10 mouse cellular contexts compared by ENCODE assay signal in genomic region chr12:112664124-112664523, GRCm38 (mm10). TPM values are rescaled to one million over a fixed set of nuclear protein-coding genes. Genes with fewer than 3 reads are reported as not detected.
DNase-seq lines count a peak whose midpoint lies in the region; ATAC-seq and TF ChIP-seq lines count a peak whose summit lies in the region.
"Had no signal": no experiment of that assay in that cellular context is flagged by ENCODE, and none has a peak within 500 bp of the region (broad histone marks: within the 10 kb centered on the region; RNA-seq: fewer than 3 reads in every experiment).

No protein-coding gene starts in this region.

- intact Hi-C loops in heart, adult 2 months (cut with DNase I) = no loop called here

- no peaks in the 10 kb centered on the region for H3K27me3 ChIP-seq in heart, embryonic 15.5 days
- no peaks in the 10 kb centered on the region for H3K27me3 ChIP-seq in heart, adult 2 months (ENCODE audit: control insufficient read depth, insufficient read depth, low read length)
- no peaks in the 10 kb centered on the region for H3K27me3 ChIP-seq in embryonic facial prominence, embryonic 14.5 days (replicated peaks; ENCODE audit: control insufficient read depth, insufficient read depth, low read length)
- H3K27me3 ChIP-seq in hindbrain, embryonic 13.5 days = no peaks in the 10 kb centered on the region
- H3K27me3 ChIP-seq in midbrain, embryonic 16.5 days (ENCODE audit: control insufficient read depth, insufficient read depth, low read depth, low read length) = no peaks in the 10 kb centered on the region
- H3K27me3 ChIP-seq: CH12.LX had no signal

- ATAC-seq in heart, embryonic 15.5 days (replicated peaks; ENCODE audit: insufficient number of reproducible peaks, insufficient read depth, low FRiP score, low read depth) = no peak
- no peak for ATAC-seq in embryonic facial prominence, embryonic 14.5 days (ENCODE audit: low read depth)
- peak; percentile 33 for ATAC-seq in hindbrain, embryonic 13.5 days (ENCODE audit: low FRiP score)
- ATAC-seq in midbrain, embryonic 16.5 days = peak; percentile 32

- no peak for TF ChIP-seq CTCF in heart, adult 2 months (IDR thresholded peaks at IDR 0.05)

- no peak for DNase-seq in heart, adult 2 months
- no peak for DNase-seq in embryonic facial prominence, embryonic 14.5 days (ENCODE audit: low spot score)
- no peak for DNase-seq in cerebellum, postnatal 4 days (ENCODE audit: low spot score in 2 of 2)
- DNase-seq in urinary bladder, postnatal 36 days (ENCODE audit: low spot score in 2 of 2) = no peak
- DNase-seq in adipocyte (ENCODE audit: low spot score) = no peak

- no peaks in the 10 kb centered on the region for H3K9me3 ChIP-seq in heart, embryonic 15.5 days (replicated peaks)
- no peaks in the 10 kb centered on the region for H3K9me3 ChIP-seq in embryonic facial prominence, embryonic 14.5 days (ENCODE audit: control insufficient read depth, low read length)
- no peaks in the 10 kb centered on the region for H3K9me3 ChIP-seq in hindbrain, embryonic 13.5 days
- H3K9me3 ChIP-seq in midbrain, embryonic 16.5 days (replicated peaks; ENCODE audit: control insufficient read depth, low read length, poor library complexity, severe bottlenecking) = no peaks in the 10 kb centered on the region

- H3K27ac ChIP-seq in heart, embryonic 15.5 days = peak overlapping the region; percentile 95
- no peak overlapping the region for H3K27ac ChIP-seq in heart, adult 2 months
- H3K27ac ChIP-seq in embryonic facial prominence, embryonic 14.5 days (replicated peaks; ENCODE audit: low read depth, low read length) = 0 out of 2 replicates have a peak overlapping the region, but pooled peaks have one; percentile 1
- peak overlapping the region; percentile 95 for H3K27ac ChIP-seq in hindbrain, embryonic 13.5 days
- H3K27ac ChIP-seq in midbrain, embryonic 16.5 days (ENCODE audit: low read length) = peak overlapping the region; percentile 66
- H3K27ac ChIP-seq: liver, embryonic 14.5 days had no signal

- H3K4me3 ChIP-seq in heart, embryonic 15.5 days = no peak overlapping the region
- H3K4me3 ChIP-seq in heart, adult 2 months = no peak overlapping the region
- no peak overlapping the region for H3K4me3 ChIP-seq in embryonic facial prominence, embryonic 14.5 days (ENCODE audit: low read depth, low read length)
- H3K4me3 ChIP-seq in hindbrain, embryonic 13.5 days = 0 out of 2 replicates have a peak overlapping the region, but pooled peaks have one; percentile 3
- no peak overlapping the region for H3K4me3 ChIP-seq in midbrain, embryonic 16.5 days (ENCODE audit: low read depth, low read length)

- H3K9ac ChIP-seq in heart, embryonic 15.5 days = peak overlapping the region; percentile 37; the same call in 1 of the 2 replicates
- H3K9ac ChIP-seq in heart, adult 2 months (ENCODE audit: low read depth, low read length) = no peak overlapping the region
- H3K9ac ChIP-seq in embryonic facial prominence, embryonic 14.5 days (ENCODE audit: low read depth, low read length) = no peak overlapping the region
- peak overlapping the region; percentile 66 for H3K9ac ChIP-seq in hindbrain, embryonic 13.5 days
- peak overlapping the region; percentile 40 for H3K9ac ChIP-seq in midbrain, embryonic 16.5 days (ENCODE audit: low read depth, low read length)
- H3K9ac ChIP-seq: liver, embryonic 14.5 days had no signal

- H3K4me2 ChIP-seq in heart, embryonic 15.5 days = no peak overlapping the region
- no peak overlapping the region for H3K4me2 ChIP-seq in embryonic facial prominence, embryonic 14.5 days (ENCODE audit: low read depth, low read length)
- H3K4me2 ChIP-seq in hindbrain, embryonic 13.5 days = peak overlapping the region; percentile 40
- H3K4me2 ChIP-seq in midbrain, embryonic 16.5 days (ENCODE audit: low read length) = peak overlapping the region; percentile 28

- TF ChIP-seq POLR2A in heart, adult 2 months (IDR thresholded peaks at IDR 0.05; ENCODE audit: insufficient read depth, low read depth, low read length) = no peak

- peaks cover 19% of the 10 kb centered on the region for H3K79me2 ChIP-seq in heart, adult 2 months (replicated peaks; ENCODE audit: control insufficient read depth, insufficient read depth, low read length)

- no peak for TF ChIP-seq EP300 in heart, adult 2 months (IDR thresholded peaks at IDR 0.05; ENCODE audit: insufficient read depth, low read depth, low read length)

- peaks cover 40% of the 10 kb centered on the region for H3K36me3 ChIP-seq in heart, embryonic 15.5 days
- peaks cover 2% of the 10 kb centered on the region; the same call in 1 of the 2 replicates for H3K36me3 ChIP-seq in heart, adult 2 months (ENCODE audit: control insufficient read depth, insufficient read depth, low read length)
- peaks cover 86% of the 10 kb centered on the region for H3K36me3 ChIP-seq in embryonic facial prominence, embryonic 14.5 days (ENCODE audit: control insufficient read depth, insufficient read depth, low read length)
- peaks cover 58% of the 10 kb centered on the region for H3K36me3 ChIP-seq in hindbrain, embryonic 13.5 days
- H3K36me3 ChIP-seq in midbrain, embryonic 16.5 days (ENCODE audit: control insufficient read depth, insufficient read depth, low read length) = peaks cover 26% of the 10 kb centered on the region

- H3K4me1 ChIP-seq in heart, embryonic 15.5 days (replicated peaks) = peaks cover 100% of the 10 kb centered on the region
- peaks cover 34% of the 10 kb centered on the region for H3K4me1 ChIP-seq in heart, adult 2 months (ENCODE audit: control insufficient read depth, insufficient read depth, low read length)
- peaks cover 54% of the 10 kb centered on the region for H3K4me1 ChIP-seq in embryonic facial prominence, embryonic 14.5 days (ENCODE audit: control insufficient read depth, insufficient read depth, low read length)
- peaks cover 100% of the 10 kb centered on the region for H3K4me1 ChIP-seq in hindbrain, embryonic 13.5 days (replicated peaks)
- peaks cover 40% of the 10 kb centered on the region for H3K4me1 ChIP-seq in midbrain, embryonic 16.5 days (ENCODE audit: control insufficient read depth, insufficient read depth, low read length)

- 34% methylated on average over 2 of the region's 2 CpGs for WGBS in heart, embryonic 15.5 days
- 52% methylated on average over 2 of the region's 2 CpGs for WGBS in heart, adult 2 months
- WGBS in embryonic facial prominence, embryonic 14.5 days = 55% methylated on average over 2 of the region's 2 CpGs
- WGBS in hindbrain, embryonic 13.5 days = 21% methylated on average over 2 of the region's 2 CpGs
- WGBS in midbrain, embryonic 16.5 days = 12% methylated on average over 2 of the region's 2 CpGs

RNA-seq across cellular contexts. Expression of gene Akt1, which starts 10.6 kb away (rescaled TPM):
- polyA plus RNA-seq in heart, embryonic 15.5 days (2015; fragmentation: Nextera tagmentation; extraction: Ambion mirVana) = 139 and 169 TPM in 2 replicates
- 100 to 1,000 TPM; 189 to 207 TPM for total RNA-seq in heart, adult 2 months (2021)
- 148 and 149 TPM in 2 replicates for polyA plus RNA-seq in heart, adult 2 months (2012; rRNA removed)
- polyA plus RNA-seq in embryonic facial prominence, embryonic 14.5 days (2014; fragmentation: Nextera tagmentation; extraction: Ambion mirVana) = 76.4 and 84.0 TPM in 2 replicates
- 60.8 and 64.5 TPM in 2 replicates for polyA plus RNA-seq in hindbrain, embryonic 13.5 days (2015; fragmentation: Nextera tagmentation; extraction: Ambion mirVana)
- polyA plus RNA-seq in midbrain, embryonic 16.5 days (2015; fragmentation: Nextera tagmentation; extraction: Ambion mirVana) = 58.7 and 60.4 TPM in 2 replicates

RNA-seq across cellular contexts. Expression of gene Zbtb42, which starts 14.5 kb away (rescaled TPM):
- 4.8 and 7.6 TPM in 2 replicates for polyA plus RNA-seq in heart, embryonic 15.5 days (2015; fragmentation: Nextera tagmentation; extraction: Ambion mirVana)
- total RNA-seq in heart, adult 2 months (2021) = 1 to 10 TPM; 4.4 to 5.9 TPM
- 9.5 and 13.6 TPM in 2 replicates for polyA plus RNA-seq in heart, adult 2 months (2012; rRNA removed)
- 3.7 and 3.8 TPM in 2 replicates for polyA plus RNA-seq in embryonic facial prominence, embryonic 14.5 days (2014; fragmentation: Nextera tagmentation; extraction: Ambion mirVana)
- 3.6 and 4.6 TPM in 2 replicates for polyA plus RNA-seq in hindbrain, embryonic 13.5 days (2015; fragmentation: Nextera tagmentation; extraction: Ambion mirVana)
- polyA plus RNA-seq in midbrain, embryonic 16.5 days (2015; fragmentation: Nextera tagmentation; extraction: Ambion mirVana) = 0.73 and 1.2 TPM in 2 replicates

RNA-seq across cellular contexts. Expression of gene Siva1, which starts 19.6 kb away (rescaled TPM):
- polyA plus RNA-seq in heart, embryonic 15.5 days (2015; fragmentation: Nextera tagmentation; extraction: Ambion mirVana) = 95.4 and 142 TPM in 2 replicates
- 10 to 100 TPM; 32.0 to 38.7 TPM for total RNA-seq in heart, adult 2 months (2021)
- polyA plus RNA-seq in heart, adult 2 months (2012; rRNA removed) = 38.4 and 39.4 TPM in 2 replicates
- polyA plus RNA-seq in embryonic facial prominence, embryonic 14.5 days (2014; fragmentation: Nextera tagmentation; extraction: Ambion mirVana) = 211 and 239 TPM in 2 replicates
- 62.6 and 63.8 TPM in 2 replicates for polyA plus RNA-seq in hindbrain, embryonic 13.5 days (2015; fragmentation: Nextera tagmentation; extraction: Ambion mirVana)
- 41.7 and 44.1 TPM in 2 replicates for polyA plus RNA-seq in midbrain, embryonic 16.5 days (2015; fragmentation: Nextera tagmentation; extraction: Ambion mirVana)

RNA-seq across cellular contexts. Expression of gene Adssl1, which starts 44.3 kb away (rescaled TPM):
- polyA plus RNA-seq in heart, embryonic 15.5 days (2015; fragmentation: Nextera tagmentation; extraction: Ambion mirVana) = 85.8 and 93.7 TPM in 2 replicates
- total RNA-seq in heart, adult 2 months (2021) = 100 to 1,000 TPM; 150 to 173 TPM
- polyA plus RNA-seq in heart, adult 2 months (2012; rRNA removed) = 85.2 and 98.2 TPM in 2 replicates
- polyA plus RNA-seq in embryonic facial prominence, embryonic 14.5 days (2014; fragmentation: Nextera tagmentation; extraction: Ambion mirVana) = 23.2 and 26.5 TPM in 2 replicates
- polyA plus RNA-seq in hindbrain, embryonic 13.5 days (2015; fragmentation: Nextera tagmentation; extraction: Ambion mirVana) = 3.1 and 3.2 TPM in 2 replicates
- 4.0 and 4.2 TPM in 2 replicates for polyA plus RNA-seq in midbrain, embryonic 16.5 days (2015; fragmentation: Nextera tagmentation; extraction: Ambion mirVana)

RNA-seq across cellular contexts. Expression of gene Cep170b, which starts 56.1 kb away (rescaled TPM):
- 4.8 and 7.9 TPM in 2 replicates for polyA plus RNA-seq in heart, embryonic 15.5 days (2015; fragmentation: Nextera tagmentation; extraction: Ambion mirVana)
- 10 to 100 TPM; 10.8 to 11.5 TPM for total RNA-seq in heart, adult 2 months (2021)
- 9.6 and 10.7 TPM in 2 replicates for polyA plus RNA-seq in heart, adult 2 months (2012; rRNA removed)
- 13.3 and 14.4 TPM in 2 replicates for polyA plus RNA-seq in embryonic facial prominence, embryonic 14.5 days (2014; fragmentation: Nextera tagmentation; extraction: Ambion mirVana)
- 24.2 and 24.9 TPM in 2 replicates for polyA plus RNA-seq in hindbrain, embryonic 13.5 days (2015; fragmentation: Nextera tagmentation; extraction: Ambion mirVana)
- polyA plus RNA-seq in midbrain, embryonic 16.5 days (2015; fragmentation: Nextera tagmentation; extraction: Ambion mirVana) = 36.0 and 39.4 TPM in 2 replicates

Comparison
In these comparisons a context has a peak if more than half of its experiments do, and no peak if none do; other contexts are left out.
1. H3K9ac ChIP-seq: peak in heart, embryonic 15.5 days (single experiment), hindbrain, embryonic 13.5 days (single experiment) and midbrain, embryonic 16.5 days (single experiment); none in heart, adult 2 months (single experiment) and embryonic facial prominence, embryonic 14.5 days (single experiment).
2. ATAC-seq: peak in hindbrain, embryonic 13.5 days (single experiment) and midbrain, embryonic 16.5 days (single experiment); none in heart, embryonic 15.5 days (single experiment) and embryonic facial prominence, embryonic 14.5 days (single experiment).
3. H3K4me2 ChIP-seq: peak in hindbrain, embryonic 13.5 days (single experiment) and midbrain, embryonic 16.5 days (single experiment); none in heart, embryonic 15.5 days (single experiment) and embryonic facial prominence, embryonic 14.5 days (single experiment).